Mouse (Mus musculus) liver, postnatal 0 days (tissue): ENCODE measurements around the gene Armc8.

Experiments used
- CTCF ChIP-seq: sonication (generic); IDR thresholded peaks from 2 replicates; pipeline ENCODE4 v1.5.1; 2016; ENCODE audit warnings: antibody characterized with exemption, low read depth
- EP300 ChIP-seq: IDR thresholded peaks from 2 replicates; pipeline ENCODE4 v1.6.1; 2016; ENCODE audit warnings: antibody characterized with exemption, low read depth, mild to moderate bottlenecking

GRCm38 (mm10) chr9:99563714-99564113 lies 5.0 kb downstream of the Armc8 start:
- no peak for TF ChIP-seq CTCF
- TF ChIP-seq EP300: no peak
